Mouse (Mus musculus): ENCODE data around the gene St8sia6.
"Not testable (repeated sequence)": the region's sequence is repeated elsewhere in the genome, so short reads cannot be mapped to it uniquely, and the experiment has no call there.

Gene St8sia6

DNA sequence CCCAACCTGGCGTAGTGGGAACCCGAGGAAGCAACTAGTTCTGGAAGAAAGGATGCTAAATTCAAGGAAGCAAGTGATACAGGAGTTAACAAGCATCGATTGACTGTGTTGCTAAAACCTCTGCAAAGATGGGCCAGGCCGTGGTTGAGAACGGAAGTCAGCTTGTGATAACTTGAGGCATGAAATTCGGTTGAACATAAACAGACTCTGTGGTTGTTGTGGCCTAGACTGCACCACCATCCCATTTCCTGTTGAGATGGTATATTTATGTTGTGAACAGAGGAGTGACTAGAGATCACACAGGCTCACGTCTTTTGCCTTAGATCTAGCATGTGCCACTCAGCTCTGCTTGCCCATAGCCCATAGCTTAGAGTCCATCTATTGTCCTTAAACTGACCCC is 36.5 kb downstream of the St8sia6 start:
- DNase-seq, result no peak

DNA sequence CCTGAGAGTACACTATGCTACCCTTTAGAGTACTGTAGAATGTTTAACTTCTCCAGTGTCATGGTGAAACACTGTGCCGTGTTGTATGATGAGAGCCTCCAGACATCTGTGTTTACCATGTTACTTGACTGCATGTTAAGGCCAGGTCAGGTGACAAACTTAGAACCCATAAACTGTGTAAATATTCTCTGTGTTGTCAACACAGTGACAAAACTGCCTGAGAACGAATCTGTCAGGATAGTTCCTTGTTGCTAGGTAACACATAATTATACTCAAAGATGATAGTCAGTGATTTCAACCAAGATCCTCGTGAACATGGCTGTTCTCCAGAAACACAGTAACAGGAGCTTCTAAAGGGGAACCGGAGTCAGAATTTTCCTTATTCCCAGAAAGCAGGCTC is 38.1 kb downstream of the St8sia6 start:
- DNase-seq, result no peak

DNA sequence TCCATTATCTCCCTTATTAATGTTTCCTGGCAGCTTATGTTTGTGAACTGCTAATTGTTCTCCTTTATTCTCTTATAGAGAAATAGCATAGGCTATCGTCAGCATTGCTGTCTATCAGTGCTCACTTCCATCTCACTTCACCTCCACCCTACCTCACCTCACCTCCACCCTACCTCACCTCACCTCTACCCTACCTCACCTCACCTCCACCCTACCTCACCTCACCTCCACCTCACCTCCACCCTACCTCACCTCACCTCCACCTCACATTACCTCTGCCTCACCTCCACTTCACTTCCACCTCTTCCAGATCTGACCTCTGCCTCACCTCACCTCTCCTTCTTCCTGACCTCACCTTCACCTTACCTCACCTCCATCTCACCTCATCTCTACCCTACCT is 42.2 kb downstream of the St8sia6 start:
- no peak for DNase-seq

DNA sequence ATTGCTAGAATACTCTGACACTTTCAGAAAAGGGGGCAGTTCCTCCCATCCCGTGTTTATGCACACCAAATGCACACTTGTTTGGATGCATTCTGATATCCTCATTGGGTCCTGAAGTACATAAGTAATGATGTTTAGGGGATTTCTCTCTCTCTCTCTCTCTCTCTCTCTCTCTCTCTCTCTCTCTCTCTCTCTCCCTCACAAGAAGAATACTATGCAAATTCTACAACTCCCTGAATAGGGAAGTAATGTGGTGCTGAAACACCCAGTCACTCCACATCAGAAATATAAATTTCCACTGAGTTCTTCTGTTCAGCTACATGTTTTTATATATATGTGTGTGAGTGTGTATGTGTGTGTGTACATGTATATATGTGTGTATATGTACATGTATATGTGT is 43.1 kb downstream of the St8sia6 start:
- no peak for DNase-seq

DNA sequence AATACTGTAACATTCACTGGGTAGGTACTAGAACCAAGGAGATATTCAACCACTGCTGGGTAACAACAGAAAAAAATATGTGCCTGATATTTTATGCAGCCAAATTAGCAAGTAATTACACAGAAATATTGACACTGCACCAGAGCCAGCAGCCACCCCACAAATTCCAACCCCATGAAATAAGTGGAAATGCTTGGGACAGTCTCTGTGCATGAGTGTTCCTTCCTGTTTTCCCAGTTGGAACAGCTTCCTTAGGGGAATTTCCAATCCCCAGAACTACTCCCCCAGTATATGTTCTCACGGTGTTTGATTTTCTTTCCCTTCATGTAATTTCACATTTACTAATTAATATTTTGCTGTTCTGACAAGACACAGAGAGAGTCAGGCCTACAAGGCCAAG is 43.8 kb downstream of the St8sia6 start:
- no peak for DNase-seq

DNA sequence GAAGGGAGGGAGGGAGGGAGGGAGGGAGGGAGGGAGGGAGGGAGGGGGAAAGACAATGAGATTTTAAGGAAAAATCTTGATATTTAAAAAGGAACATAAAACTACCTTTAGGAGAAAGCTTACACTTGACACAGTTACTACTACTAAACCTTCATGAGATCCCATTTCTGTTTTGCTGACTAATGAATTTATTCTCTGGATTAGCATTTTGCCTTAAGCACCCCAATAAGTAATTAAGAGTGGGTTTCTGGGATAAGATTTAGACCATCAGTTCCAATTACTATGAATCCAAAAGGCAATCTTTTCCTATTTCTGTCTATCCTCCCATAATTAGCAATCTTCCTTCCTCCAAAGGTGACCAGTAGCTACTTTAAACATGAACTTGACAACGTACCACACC is 44.7 kb downstream of the St8sia6 start:
- DNase-seq, result no peak

DNA sequence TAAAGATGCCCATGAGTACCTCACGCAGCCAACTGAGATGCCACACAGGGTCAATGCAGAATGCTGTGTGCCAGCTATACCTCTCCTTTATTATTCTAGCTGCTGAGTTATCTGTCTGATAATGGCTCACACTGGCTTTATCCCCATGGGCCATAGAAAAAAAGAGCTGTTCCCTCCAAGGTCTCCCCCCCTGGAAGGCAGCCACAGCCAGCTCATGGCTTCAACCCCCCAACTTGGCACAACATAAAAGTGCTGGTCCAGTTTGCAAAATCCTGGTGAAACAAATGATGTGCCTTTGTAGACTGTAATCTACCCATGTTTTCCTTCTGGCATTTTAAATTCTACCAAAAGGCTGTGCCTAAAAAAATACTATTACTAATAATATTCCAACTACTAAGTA is 46.3 kb downstream of the St8sia6 start:
- no peak for DNase-seq

DNA sequence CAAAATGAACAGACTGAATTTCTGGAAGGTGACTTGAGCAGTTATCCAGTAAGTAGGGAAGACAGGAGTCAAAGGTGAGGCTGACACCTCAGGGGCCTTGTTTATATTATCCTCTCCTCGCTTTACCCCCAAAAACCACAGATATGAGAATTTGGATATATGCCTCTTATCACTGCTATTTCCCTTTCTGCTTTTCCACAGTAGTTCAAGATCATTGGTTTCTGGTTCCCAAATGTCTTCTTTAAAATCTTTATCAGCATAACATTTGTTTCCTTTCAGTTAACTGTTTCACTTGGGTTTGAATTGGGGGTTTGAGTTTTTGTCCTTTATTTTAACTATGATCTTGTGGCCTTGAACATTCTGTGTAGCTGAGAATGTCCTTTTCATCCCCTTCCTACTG is 47.8 kb downstream of the St8sia6 start:
- no peak for DNase-seq

DNA sequence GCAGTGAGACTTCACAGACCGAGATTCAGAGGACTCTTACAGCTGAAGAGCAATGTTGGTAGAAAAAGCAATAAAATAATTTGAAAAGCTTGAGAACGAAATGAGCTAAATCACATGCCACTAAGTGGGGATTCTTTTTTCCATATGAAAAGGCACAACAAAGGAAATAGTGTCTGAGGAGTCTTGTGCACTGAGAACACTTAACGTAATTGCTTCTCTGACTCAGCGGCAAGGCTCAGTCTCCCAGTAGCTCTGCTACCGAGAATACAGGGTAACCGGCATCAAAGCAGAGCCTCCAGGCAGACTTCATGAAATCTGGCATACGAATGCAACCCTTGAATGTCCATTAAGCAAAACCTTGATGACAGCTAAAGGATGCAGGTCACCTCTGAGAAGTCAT is 55.2 kb downstream of the St8sia6 start:
- no peak for DNase-seq

DNA sequence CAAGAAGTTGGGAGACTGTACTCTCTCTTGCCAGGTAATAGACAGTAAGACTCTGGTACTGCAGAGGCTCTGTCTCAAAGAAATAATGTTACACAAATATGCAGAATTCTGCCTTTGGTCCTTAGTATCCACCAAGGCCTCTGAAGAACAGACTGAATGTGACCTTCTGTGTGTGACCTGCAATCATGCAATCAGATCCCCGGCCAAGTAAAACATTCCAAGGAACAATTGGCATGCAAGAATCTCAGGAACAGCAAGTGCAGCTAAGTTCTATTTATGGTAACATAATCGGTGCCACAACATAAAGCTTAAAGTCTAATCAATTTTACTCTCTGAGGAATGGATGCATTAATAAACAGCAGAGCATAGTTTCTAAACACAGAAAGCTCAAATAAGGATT is 66.0 kb downstream of the St8sia6 start:
- no peak for DNase-seq

DNA sequence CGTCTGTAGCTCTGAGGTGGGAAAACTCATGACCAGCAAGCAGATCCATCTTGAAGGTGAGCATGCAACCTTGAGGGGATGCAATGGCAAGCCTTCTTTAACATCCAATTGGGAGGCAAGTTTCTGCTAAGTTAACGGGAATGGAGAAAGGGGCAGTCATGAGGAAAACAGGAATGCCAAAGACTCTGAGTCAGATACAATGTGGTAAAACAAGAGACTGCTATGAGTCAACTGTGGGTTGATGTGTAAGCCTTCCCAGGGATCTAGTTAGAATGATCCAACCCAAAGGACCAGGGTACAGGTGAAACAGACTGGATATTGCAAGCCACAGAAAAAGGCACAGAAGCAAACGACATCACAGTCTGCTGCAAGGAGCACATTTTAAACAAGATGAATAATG is 68.3 kb downstream of the St8sia6 start:
- no peak for DNase-seq

DNA sequence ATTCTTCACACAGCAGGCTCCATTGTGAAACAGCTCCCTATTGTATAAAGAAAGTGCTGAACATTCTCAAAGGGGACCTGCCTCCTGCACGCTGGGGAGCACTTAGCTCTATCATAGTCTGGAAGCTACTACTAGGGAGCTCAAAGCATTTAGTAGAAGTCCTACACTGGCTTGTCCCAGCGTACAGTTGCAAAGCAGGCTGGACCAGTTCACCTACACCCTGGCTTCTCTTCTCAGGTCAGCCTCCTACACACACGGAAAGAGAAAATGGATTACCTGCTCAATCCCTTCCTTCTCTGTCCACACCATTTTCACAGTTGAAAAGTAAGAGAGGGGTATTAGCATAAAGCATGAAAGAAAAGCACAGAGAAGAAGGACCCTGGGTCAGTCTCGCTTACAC is 71.6 kb downstream of the St8sia6 start:
- DNase-seq, result no peak

DNA sequence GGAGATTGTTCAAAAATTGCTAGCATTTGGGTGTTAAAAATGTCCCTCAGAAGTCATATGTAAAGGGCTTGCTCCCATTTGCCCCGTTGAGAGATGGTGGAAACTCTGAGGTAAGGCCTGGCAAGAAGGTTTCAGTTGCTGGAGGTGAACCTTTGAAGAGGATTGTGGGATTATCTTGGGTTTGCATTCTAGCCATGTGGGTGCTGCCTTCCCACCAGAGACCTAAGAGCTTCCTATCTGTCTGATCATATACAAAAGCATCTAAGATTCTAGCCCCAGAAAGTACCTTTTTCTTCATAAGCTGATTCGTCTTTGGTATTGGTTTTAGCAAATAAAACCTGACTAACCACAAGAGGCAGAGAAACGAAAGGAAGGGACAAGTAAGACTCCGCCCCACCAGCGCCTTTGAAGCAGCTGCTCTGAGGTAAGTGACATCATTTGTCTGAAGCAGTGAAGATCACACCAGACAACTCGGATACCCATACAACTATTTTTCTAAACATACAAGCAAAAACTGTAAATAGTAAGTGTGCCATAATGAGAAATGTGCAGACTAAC is 75.2 kb downstream of the St8sia6 start:
- DNase-seq, result no peak

DNA sequence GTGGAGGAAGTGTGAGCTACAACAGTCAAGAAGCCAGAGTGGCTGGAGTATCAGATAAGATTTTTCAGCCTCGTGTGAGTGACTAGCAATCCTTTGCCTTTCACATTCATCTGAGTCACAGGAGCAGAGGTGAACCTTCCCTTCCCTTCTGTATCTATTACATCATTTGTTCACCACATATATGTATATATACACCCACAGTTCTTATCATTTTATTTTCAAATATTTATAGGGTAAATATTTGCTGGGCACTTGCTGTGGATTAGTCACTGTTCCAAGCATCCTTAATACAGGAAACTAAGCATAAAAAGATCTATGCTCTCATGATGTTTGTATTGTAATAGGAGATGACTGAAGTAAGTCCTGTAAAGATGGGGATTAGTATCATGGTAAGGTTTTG is 85.1 kb downstream of the St8sia6 start:
- no peak for DNase-seq

DNA sequence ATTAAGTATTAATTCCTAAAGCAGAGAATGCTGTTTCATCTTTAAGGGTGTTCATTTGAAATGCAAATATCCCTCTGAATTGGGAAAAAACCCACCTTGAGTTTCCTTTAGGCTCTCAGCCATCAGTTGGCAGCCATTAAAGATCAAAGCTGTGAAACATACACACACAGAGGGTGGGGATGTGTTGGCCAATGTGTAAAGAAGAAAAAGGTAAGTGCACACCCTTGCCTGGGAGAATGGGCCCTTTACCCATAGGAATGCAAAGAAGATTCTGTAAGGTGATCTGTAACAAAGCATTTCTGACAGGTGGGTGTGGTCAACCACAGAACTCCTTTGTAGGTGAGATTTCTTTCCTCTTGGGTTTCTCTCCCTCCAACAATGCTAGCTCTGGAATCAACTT is 96.3 kb downstream of the St8sia6 start:
- DNase-seq, result no peak

DNA sequence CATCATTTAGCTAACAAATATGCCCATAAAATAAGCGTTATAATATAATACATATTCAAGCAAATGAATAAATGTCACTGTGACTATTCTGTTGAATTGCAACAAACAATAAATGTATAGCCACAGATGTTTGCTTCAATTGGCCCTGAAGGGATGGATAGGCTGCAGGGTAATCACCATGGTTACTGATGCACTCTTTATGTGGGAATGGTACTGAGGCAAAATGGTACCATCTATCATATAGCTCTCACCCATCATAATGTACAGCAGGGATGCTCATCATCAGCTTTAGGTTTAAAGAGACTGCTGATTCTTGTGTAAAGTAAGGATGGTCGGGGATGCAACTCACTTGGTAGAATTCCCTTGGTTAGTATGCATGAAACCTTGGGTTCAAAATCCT is 99.4 kb downstream of the St8sia6 start:
- DNase-seq, result no peak

DNA sequence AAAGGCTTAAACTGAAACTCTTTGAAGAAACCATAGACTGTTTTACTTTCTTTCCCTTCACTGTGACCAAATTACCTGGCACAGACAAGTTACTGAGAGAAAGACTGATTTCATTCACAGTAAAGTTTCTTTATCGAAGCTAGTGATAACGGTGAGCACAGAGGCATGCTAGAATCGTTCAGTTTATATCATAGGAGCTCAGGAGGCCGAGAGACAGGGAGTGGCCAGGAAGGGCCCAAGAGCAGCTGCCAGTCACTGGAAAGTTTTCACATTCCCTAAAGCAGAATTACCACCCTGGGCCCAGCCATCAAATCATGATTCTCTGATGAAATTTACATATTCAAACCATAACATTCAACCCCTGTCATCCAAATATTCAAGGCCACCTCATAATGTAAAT is 109.5 kb downstream of the St8sia6 start:
- no peak for DNase-seq

DNA sequence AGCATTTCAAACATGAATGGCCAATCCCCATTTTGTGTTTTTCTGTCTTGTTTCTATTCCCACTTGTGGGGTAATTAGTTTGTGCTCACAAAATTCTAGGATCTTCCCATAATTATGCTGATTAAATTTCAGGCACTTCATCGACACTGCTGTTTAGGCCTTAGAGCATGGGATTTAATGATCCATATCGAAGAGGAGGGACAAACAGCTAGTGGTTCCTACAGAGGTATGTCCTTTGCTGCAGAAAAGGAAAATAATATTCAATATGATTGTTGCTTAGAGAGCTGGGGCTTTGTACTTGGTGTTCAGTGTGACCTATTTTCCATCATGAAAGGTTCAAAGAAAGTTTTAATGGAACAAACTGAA is 110.7 kb downstream of the St8sia6 start:
- no peak for DNase-seq

DNA sequence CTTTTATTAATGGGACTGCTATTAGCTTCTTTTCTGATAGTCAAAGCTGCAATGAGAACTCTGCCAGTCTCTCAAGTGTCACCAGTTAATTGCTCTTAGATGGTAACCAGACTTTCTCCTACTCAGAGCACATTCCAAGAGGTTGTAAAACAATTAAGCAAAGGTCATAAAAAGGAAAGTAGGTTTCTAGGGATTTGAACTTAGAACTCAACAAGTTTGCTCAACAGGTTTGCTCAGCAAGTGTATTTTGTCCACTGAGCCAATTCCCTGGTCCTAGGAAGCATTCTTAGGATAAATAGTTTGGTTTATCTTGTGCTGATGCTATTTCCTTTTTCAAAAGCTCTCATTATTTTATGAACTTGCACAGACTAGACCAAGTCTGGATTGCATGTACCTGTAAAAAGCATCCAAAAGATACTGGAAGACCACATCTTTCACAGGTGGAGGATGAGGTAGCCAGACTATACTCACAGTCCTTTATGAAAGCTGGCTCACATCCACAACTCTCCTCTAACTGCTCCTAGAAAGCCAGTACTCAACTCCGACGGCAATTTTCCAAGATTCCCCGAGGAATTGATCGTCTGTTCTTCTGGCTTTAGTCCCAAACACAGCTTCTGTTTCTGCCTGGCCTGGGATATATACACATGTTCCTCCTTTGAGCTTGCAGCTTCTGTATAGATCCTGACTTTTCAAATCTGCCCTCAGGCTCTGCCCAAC is 111.2 kb downstream of the St8sia6 start:
- DNase-seq, result no peak

DNA sequence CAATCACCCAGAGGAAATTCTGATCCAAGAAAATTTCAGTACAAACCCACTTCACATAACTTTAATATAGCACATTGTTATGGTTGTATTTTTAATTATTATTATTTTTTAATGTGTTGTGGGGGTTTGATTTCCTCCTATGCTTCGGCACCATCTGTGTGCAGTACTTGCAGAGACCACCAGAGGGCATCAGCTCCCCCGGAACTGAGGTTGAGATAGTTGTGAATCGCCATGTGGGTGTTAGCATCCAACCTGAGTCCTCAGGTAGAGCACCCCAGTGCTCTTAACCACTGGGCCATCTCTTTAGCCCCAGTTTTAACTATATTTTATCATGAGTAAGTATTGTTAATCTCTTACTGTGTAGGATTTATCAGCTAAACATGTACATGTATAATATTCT is 120.9 kb downstream of the St8sia6 start:
- DNase-seq, result peak; percentile 4

DNA sequence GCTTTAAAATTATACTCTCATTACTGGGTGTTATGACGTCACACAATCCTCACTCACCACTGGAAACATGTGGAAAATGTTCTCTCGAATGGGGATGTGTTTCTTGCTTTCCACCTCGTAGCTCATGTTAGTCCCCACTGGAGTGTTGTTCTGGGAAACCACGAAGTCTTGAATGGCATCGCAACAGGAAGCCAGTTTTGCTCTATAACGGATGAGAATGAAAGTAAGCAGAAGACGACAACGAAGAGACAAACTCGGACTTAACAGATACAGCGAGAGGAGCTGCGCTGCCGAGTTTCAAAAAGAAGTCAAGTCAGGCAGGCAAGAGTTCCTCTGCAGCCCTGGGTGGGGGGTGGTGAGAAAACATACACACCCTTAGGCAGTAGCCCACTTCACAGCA is 121.4 kb downstream of the St8sia6 start:
- DNase-seq, result no peak

DNA sequence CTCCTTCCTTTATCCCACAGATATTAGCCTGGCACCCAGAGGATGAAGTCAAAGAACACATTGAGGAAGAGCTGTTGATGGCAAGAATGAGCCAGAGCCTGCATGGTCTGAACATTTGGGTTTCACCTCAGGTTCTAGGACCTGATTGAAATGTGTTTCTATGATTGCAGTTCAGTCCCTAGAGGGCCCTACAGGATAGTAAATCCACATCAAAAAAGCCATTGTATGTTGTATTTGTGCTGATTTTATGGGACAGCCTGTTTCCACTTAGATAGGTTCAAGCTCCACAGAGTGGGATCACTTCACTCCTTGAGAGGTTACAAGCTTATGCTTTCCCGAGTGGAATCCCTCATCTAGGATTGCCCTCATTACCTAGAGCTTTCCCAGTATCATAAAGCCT is 159.0 kb downstream of the St8sia6 start:
- DNase-seq, result no peak

DNA sequence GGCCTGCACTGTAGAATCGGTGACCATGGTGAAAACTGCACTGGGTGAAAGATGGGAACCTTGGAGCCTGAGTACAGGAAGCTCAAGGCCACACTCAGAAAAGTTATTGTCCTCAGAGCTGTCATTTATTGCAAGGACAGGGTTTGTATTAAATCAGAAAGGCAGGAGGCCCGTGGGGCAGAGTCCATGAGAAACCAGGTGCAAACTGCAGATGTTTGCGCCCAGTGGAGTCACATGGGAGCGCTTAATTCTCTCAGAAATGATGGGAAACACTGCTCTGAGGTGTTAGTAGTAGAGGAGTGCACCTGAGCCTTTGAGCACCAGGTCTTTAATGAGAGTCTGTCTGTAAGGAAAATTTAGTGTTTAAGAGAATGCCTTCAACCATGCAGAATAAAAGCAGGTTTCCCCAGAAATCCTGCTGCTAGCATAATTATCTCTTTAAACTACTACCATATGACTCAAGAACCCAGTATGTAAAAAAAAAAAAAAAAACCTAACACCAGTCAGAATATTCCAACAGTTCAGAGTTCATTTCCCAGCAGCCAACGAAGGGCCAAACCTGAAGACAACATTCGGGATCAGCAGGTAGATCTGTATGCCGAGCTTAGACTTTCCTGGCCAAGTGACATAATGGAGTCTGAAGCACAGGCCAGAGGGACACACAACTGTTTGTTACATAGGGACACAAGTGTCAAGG is 163.6 kb downstream of the St8sia6 start:
- no peak for DNase-seq

DNA sequence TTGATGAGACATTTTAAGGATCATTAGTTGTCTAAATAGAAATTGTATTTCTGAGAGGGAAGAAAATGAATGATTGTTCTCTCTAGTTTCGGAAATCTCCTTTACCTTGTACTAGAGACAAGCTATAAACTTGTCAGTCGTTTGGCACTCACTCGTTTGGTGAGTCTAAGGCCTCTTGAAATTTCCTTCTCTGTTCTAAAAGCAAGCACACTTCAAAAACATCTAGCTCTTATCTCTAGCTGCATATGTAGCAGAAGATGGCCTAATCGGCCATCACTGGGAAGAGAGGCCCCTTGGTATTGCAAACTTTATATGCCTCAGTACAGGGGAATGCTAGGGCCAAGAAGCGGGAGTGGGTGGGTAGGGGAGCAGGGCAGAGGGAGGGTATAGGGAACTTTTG is 190.2 kb downstream of the St8sia6 start:
- DNase-seq, result not testable (repeated sequence)

DNA sequence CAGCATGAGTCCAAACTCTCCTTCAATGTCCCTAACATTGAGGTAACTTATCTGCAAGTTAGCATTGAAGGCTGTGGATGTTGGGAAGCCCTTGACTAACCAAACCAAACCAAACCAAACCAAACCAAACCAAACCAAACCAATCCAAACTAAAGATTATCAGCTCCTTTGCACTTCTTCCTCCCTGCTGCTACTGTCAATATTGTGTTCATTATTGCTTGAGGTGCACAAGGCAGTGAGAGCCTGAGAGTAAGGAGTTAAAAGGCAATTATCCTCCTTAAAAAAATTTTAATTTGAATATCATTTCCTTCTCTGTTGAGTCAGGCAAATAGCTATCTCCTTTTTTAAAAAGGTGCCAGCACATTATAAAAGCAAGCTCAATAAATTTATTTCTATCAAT is 190.8 kb downstream of the St8sia6 start:
- DNase-seq, result no peak
